Comparison of ENCODE assay signal across 9 mouse cellular contexts in genomic region chr4:154540671-154541070, GRCm38 (mm10).
DNase-seq lines count a peak whose midpoint lies in the region; ATAC-seq and TF ChIP-seq lines count a peak whose summit lies in the region.
"Had no signal": no experiment of that assay in that cellular context is flagged by ENCODE, and none has a peak within 500 bp of the region (broad histone marks: within the 10 kb centered on the region; RNA-seq: fewer than 3 reads in every experiment).

No protein-coding gene starts in this region.

- no peak; the same call in 1 of the 2 replicates for ATAC-seq in forebrain, embryonic 16.5 days
- ATAC-seq in liver, embryonic 16.5 days (ENCODE audit: low read depth) = peak; percentile 11; the same call in 1 of the 2 replicates
- ATAC-seq in cerebellum, adult (ENCODE audit: insufficient number of reproducible peaks, low FRiP score, low TSS enrichment) = no peak

- H3K4me3 ChIP-seq in heart, embryonic 10.5 days = 0 out of 2 replicates have a peak overlapping the region, but pooled peaks have one; percentile 15
- no peak overlapping the region for H3K4me3 ChIP-seq in forebrain, embryonic 16.5 days (replicated peaks; ENCODE audit: low read length)
- no peak overlapping the region for H3K4me3 ChIP-seq in liver, embryonic 16.5 days (ENCODE audit: low read depth, low read length)

- peak overlapping the region; percentile 1; the same call in 1 of the 2 replicates for H3K9ac ChIP-seq in forebrain, embryonic 16.5 days (replicated peaks; ENCODE audit: low read depth, low read length)
- H3K9ac ChIP-seq in liver, embryonic 16.5 days (ENCODE audit: low read depth, low read length) = peak overlapping the region; percentile 28; the same call in 1 of the 2 replicates

- H3K4me1 ChIP-seq in heart, embryonic 10.5 days = peaks cover 75% of the 10 kb centered on the region
- H3K4me1 ChIP-seq in forebrain, embryonic 16.5 days (replicated peaks; ENCODE audit: control insufficient read depth, insufficient read depth, low read length) = peaks cover 56% of the 10 kb centered on the region
- peaks cover 40% of the 10 kb centered on the region for H3K4me1 ChIP-seq in liver, embryonic 16.5 days (ENCODE audit: control insufficient read depth, low read depth, low read length)

- H3K4me2 ChIP-seq in forebrain, embryonic 16.5 days (ENCODE audit: low read length) = no peak overlapping the region
- peak overlapping the region; percentile 39 for H3K4me2 ChIP-seq in liver, embryonic 16.5 days (ENCODE audit: low read depth, low read length)

- DNase-seq in heart, embryonic 10.5 days (ENCODE audit: low spot score) = no peak
- DNase-seq in heart, postnatal 14 days = no peak
- DNase-seq in brain, embryonic 14.5 days (ENCODE audit: low read depth) = peak; percentile 76
- DNase-seq in left cerebral cortex, postnatal 4 days = no peak
- no peak for DNase-seq in urinary bladder, adult 18-20 months (ENCODE audit: low spot score in 2 of 2)
- DNase-seq: kidney, postnatal 4 days had no signal

- no peaks in the 10 kb centered on the region for H3K9me3 ChIP-seq in heart, embryonic 10.5 days
- no peaks in the 10 kb centered on the region for H3K9me3 ChIP-seq in forebrain, embryonic 16.5 days (ENCODE audit: control insufficient read depth, low read length)
- no peaks in the 10 kb centered on the region for H3K9me3 ChIP-seq in liver, embryonic 16.5 days (replicated peaks; ENCODE audit: control insufficient read depth, low read length)

- H3K27ac ChIP-seq in heart, embryonic 10.5 days = peak overlapping the region; percentile 88
- no peak overlapping the region; the same call in 1 of the 2 replicates for H3K27ac ChIP-seq in forebrain, embryonic 16.5 days (ENCODE audit: low read length)
- H3K27ac ChIP-seq in liver, embryonic 16.5 days (ENCODE audit: low read length) = no peak overlapping the region

- TF ChIP-seq POLR2A in brain, embryonic 14.5 days (IDR thresholded peaks at IDR 0.05; ENCODE audit: borderline replicate concordance, extremely low read depth, insufficient read depth, insufficient read length, poor library complexity, severe bottlenecking) = no peak

- WGBS in heart, embryonic 10.5 days = 41% methylated on average over 10 of the region's 10 CpGs
- 18% methylated on average over 10 of the region's 10 CpGs for WGBS in forebrain, embryonic 16.5 days
- 64% methylated on average over 10 of the region's 10 CpGs for WGBS in liver, embryonic 16.5 days (ENCODE audit: insufficient replicate concordance)

- intact Hi-C loops in heart, postnatal 14 days (cut with DNase I) = no loop called here
- intact Hi-C loops in left cerebral cortex, postnatal 4 days (cut with DNase I) = no loop called here

- H3K36me3 ChIP-seq in heart, embryonic 10.5 days = no peaks in the 10 kb centered on the region
- no peaks in the 10 kb centered on the region for H3K36me3 ChIP-seq in forebrain, embryonic 16.5 days (ENCODE audit: control insufficient read depth, insufficient read depth)
- no peaks in the 10 kb centered on the region for H3K36me3 ChIP-seq in liver, embryonic 16.5 days (ENCODE audit: control insufficient read depth, insufficient read depth)

- H3K27me3 ChIP-seq in heart, embryonic 10.5 days (ENCODE audit: insufficient read depth, poor library complexity, severe bottlenecking) = peaks cover 3% of the 10 kb centered on the region; the same call in 1 of the 2 replicates
- H3K27me3 ChIP-seq in forebrain, embryonic 16.5 days (replicated peaks; ENCODE audit: control insufficient read depth, insufficient read depth, low read length) = no peaks in the 10 kb centered on the region
- no peaks in the 10 kb centered on the region for H3K27me3 ChIP-seq in liver, embryonic 16.5 days (ENCODE audit: control insufficient read depth, insufficient read depth, low read depth, low read length)

- no peak for TF ChIP-seq CTCF in brain, embryonic 14.5 days (IDR thresholded peaks at IDR 0.05; ENCODE audit: borderline replicate concordance, extremely low read depth, insufficient read depth, insufficient read length)
